Mouse (Mus musculus) brain, embryonic 14.5 days (tissue): ENCODE results near the gene Usp54.

Experiments used
- CTCF ChIP-seq: fragments of 200-500 bp; IDR thresholded peaks from 2 replicates; pipeline ENCODE4 v1.5.1; 2012; ENCODE audit warnings: inconsistent platforms, mild to moderate bottlenecking, moderate library complexity, borderline replicate concordance; ENCODE audit not compliant: insufficient read depth, insufficient read length; ENCODE audit errors: extremely low read depth
- POLR2A ChIP-seq: fragments of 200-500 bp; IDR thresholded peaks from 2 replicates; pipeline ENCODE4 v1.6.1; 2012; ENCODE audit warnings: mild to moderate bottlenecking, inconsistent platforms, borderline replicate concordance; ENCODE audit not compliant: poor library complexity, insufficient read depth, insufficient read length, severe bottlenecking; ENCODE audit errors: extremely low read depth

DNA sequence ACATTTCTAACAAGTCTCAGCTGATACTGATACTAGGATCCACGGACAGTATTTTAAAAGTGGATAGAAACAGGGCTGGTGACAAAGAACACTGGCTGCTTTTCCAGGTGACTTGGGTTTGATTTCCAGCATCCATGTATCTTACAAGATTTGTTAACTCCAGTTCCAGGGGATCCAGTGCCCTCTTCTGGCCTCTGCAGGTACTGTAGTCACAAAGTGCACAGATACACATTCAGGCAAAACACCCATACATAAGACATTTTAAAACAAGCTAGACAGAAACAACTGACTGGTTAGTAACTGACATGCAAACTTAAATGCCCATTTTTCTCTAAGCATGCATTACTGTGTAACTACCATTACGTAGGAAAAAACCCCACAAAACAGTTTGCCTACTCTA, 32.1 kb upstream of the Usp54 start:
- peak; percentile 32; the same call in 1 of the 2 replicates for TF ChIP-seq CTCF
- TF ChIP-seq POLR2A, result no peak
